Mouse (Mus musculus): Measurements from ENCODE around the gene Olfr1166. TPM values are rescaled to one million over a fixed set of nuclear protein-coding genes. Genes with fewer than 3 reads are reported as not detected.
"Not testable (repeated sequence)": the region's sequence is repeated elsewhere in the genome, so short reads cannot be mapped to it uniquely, and the experiment has no call there.

Gene Olfr1166
- not detected for total RNA-seq (2021)

DNA sequence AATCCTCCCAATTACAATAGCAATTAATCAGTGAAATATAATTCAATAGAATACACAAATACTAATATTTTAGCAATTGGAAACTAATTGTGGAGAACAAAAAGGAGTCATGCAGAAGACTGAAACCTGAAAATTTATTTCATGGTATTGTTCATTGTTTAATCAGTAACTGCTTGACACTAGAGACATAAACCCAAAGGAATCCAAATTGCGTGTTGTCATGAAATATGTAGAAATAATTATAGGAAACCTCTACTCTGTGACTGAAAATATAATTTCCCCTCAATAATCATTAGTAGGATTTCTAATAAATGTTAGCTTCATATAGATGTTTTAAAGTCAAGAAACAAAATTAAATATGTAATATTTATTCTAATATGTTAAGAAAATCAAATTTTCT, at the start of gene Olfr1166:
TSS of gene Olfr1166 (minus strand) at position 101 of the 400 bp plus-strand sequence.
- DNase-seq = no peak

DNA sequence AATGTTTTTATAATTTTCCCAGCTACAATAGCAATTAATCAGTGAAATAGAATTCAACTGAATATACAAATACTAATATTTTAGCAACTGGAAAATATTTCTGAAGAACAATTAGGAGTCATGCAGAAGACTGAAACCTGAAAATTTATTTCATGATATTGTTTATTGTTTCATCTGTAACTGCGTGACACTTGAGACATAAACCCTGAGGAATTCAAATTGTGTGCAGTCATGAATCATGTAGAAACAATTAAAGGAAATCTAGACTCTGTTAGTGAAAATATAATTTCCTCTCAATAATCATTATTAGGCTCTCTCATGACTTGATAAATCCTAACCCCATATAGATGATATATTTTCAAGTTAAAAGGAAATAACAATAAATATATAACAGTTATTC, 27.0 kb upstream of the Olfr1166 start, which contains the start of gene Olfr1167:
TSS of gene Olfr1167 (minus strand) at position 101 of the 400 bp plus-strand sequence.
- not testable (repeated sequence) for DNase-seq

DNA sequence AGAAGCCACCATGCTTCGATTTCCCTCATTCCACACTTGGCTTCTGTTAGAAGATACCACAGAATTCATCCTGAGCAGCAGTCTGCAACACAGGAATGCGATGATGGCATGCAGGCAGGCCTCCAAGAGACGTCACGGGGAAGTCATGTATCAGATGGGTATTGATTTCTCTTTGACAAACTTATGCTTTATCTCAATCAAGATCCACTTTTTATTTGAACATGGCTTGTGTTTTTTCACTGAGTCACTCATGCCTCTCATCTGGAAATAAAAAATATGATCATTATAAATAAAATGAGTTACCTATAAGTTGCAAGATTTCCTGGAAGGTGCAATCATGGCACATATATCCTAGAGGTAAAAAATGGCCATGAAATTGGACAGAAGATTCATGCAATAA, 34.2 kb downstream of the Olfr1166 start, which contains the start of gene Olfr1164:
TSS of gene Olfr1164 (minus strand) at position 101 of the 400 bp plus-strand sequence.
- no peak for DNase-seq

Other genes with a start within 250 kb of the Olfr1166 start
- gene Olfr1153, start 233.3 kb downstream of the Olfr1166 start, total RNA-seq (2021) = not detected
- not detected for gene Olfr1154, start 223.1 kb downstream of the Olfr1166 start, total RNA-seq (2021)
- gene Olfr1155, start 183.1 kb downstream of the Olfr1166 start, total RNA-seq (2021) = not detected
- gene Olfr1156, start 175.2 kb downstream of the Olfr1166 start, total RNA-seq (2021) = under 1 TPM in 1 of 2 experiments, not detected in 1; 0.10 TPM
- not detected for gene Olfr1157, start 160.0 kb downstream of the Olfr1166 start, total RNA-seq (2021)
- gene Olfr74, start 153.6 kb downstream of the Olfr1166 start, total RNA-seq (2021) = not detected
- gene Olfr1158, start 138.2 kb downstream of the Olfr1166 start, total RNA-seq (2021) = not detected
- not detected for gene Olfr1160, start 120.0 kb downstream of the Olfr1166 start, total RNA-seq (2021)
- gene Olfr1161, start 105.5 kb downstream of the Olfr1166 start, total RNA-seq (2021) = not detected
- not detected for gene Olfr73, start 90.6 kb downstream of the Olfr1166 start, total RNA-seq (2021)
- gene Olfr1162, start 77.1 kb downstream of the Olfr1166 start, total RNA-seq (2021) = not detected
- gene Olfr1163, start 56.4 kb downstream of the Olfr1166 start, total RNA-seq (2021) = not detected
- not detected for gene Olfr1164, start 34.3 kb downstream of the Olfr1166 start, total RNA-seq (2021)
- not detected for gene Olfr1167, start 26.9 kb upstream of the Olfr1166 start, total RNA-seq (2021)
- not detected for gene Olfr1168, start 53.6 kb upstream of the Olfr1166 start, total RNA-seq (2021)
- gene Olfr1170, start 100.1 kb upstream of the Olfr1166 start, total RNA-seq (2021) = not detected
- not detected for gene Olfr1173, start 151.6 kb upstream of the Olfr1166 start, total RNA-seq (2021)
- gene Olfr1174-ps, start 186.9 kb upstream of the Olfr1166 start, total RNA-seq (2021) = not detected
- gene Olfr1175-ps, start 198.9 kb upstream of the Olfr1166 start, total RNA-seq (2021) = not detected
- gene Olfr1176, start 208.4 kb upstream of the Olfr1166 start, total RNA-seq (2021) = not detected
- gene Olfr1177-ps, start 218.2 kb upstream of the Olfr1166 start, total RNA-seq (2021) = not detected